8 mouse cellular contexts compared by ENCODE assay signal in genomic region chr9:117163143-117163542, GRCm38 (mm10).
DNase-seq lines count a peak whose midpoint lies in the region; ATAC-seq and TF ChIP-seq lines count a peak whose summit lies in the region.

No protein-coding gene starts in this region.

- WGBS in kidney, embryonic 15.5 days, result 38% methylated on average over 6 of the region's 6 CpGs
- 24% methylated on average over 6 of the region's 6 CpGs for WGBS in heart, postnatal 0 days

- no peak; the same call in 1 of the 2 replicates for ATAC-seq in kidney, embryonic 15.5 days (replicated peaks; ENCODE audit: low FRiP score)
- ATAC-seq in heart, postnatal 0 days (ENCODE audit: insufficient read depth, low read depth), result peak; percentile 81

- no peaks in the 10 kb centered on the region for H3K36me3 ChIP-seq in kidney, embryonic 15.5 days
- H3K36me3 ChIP-seq in heart, postnatal 0 days (replicated peaks; ENCODE audit: control insufficient read depth, insufficient read depth, low read length), result no peaks in the 10 kb centered on the region

- TF ChIP-seq EP300 in heart, postnatal 0 days (IDR thresholded peaks at IDR 0.05; ENCODE audit: low read depth), result no peak

- DNase-seq in kidney, adult 8-10 months, result no peak
- DNase-seq in embryo, embryonic 11 days, result peak; percentile 65
- DNase-seq in heart, postnatal 0 days (ENCODE audit: low spot score), result peak; percentile 68
- DNase-seq in mesoderm, embryonic 11.5 days (ENCODE audit: low read depth, low spot score), result peak; percentile 34
- DNase-seq in T-cell, adult 2 months (ENCODE audit: low spot score), result no peak
- no peak for DNase-seq in urinary bladder, postnatal 25 days (ENCODE audit: low spot score)
- no peak for DNase-seq in cerebellum, adult 11-12 months

- no peaks in the 10 kb centered on the region for H3K27me3 ChIP-seq in kidney, embryonic 15.5 days
- H3K27me3 ChIP-seq in heart, postnatal 0 days (ENCODE audit: control insufficient read depth, insufficient read depth, low read length), result no peaks in the 10 kb centered on the region

- peak overlapping the region; percentile 1; the same call in 1 of the 2 replicates for H3K27ac ChIP-seq in kidney, embryonic 15.5 days
- no peak overlapping the region for H3K27ac ChIP-seq in heart, postnatal 0 days (ENCODE audit: low read depth)

- H3K9ac ChIP-seq in kidney, embryonic 15.5 days, result no peak overlapping the region
- H3K9ac ChIP-seq in heart, postnatal 0 days (replicated peaks; ENCODE audit: low read depth, low read length), result no peak overlapping the region

- peaks cover 41% of the 10 kb centered on the region for H3K4me1 ChIP-seq in kidney, embryonic 15.5 days
- H3K4me1 ChIP-seq in heart, postnatal 0 days (ENCODE audit: control insufficient read depth, insufficient read depth), result peaks cover 4% of the 10 kb centered on the region; the same call in 1 of the 2 replicates

- H3K9me3 ChIP-seq in kidney, embryonic 15.5 days (replicated peaks), result no peaks in the 10 kb centered on the region
- H3K9me3 ChIP-seq in heart, postnatal 0 days (replicated peaks; ENCODE audit: control insufficient read depth, low read length), result no peaks in the 10 kb centered on the region

- no peak for TF ChIP-seq CTCF in heart, postnatal 0 days (IDR thresholded peaks at IDR 0.05; ENCODE audit: low read depth)

- H3K4me3 ChIP-seq in kidney, embryonic 15.5 days (replicated peaks), result no peak overlapping the region
- H3K4me3 ChIP-seq in heart, postnatal 0 days (ENCODE audit: low read depth, low read length), result no peak overlapping the region

- H3K4me2 ChIP-seq in kidney, embryonic 15.5 days, result no peak overlapping the region
- H3K4me2 ChIP-seq in heart, postnatal 0 days (ENCODE audit: low read depth, low read length), result no peak overlapping the region

Comparison
In these comparisons a context has a peak if more than half of its experiments do, and no peak if none do; other contexts are left out.
1. DNase-seq: peak in embryo, embryonic 11 days (single experiment), heart, postnatal 0 days (single experiment) and mesoderm, embryonic 11.5 days (single experiment); none in kidney, adult 8-10 months (0 of 2), T-cell, adult 2 months (single experiment), urinary bladder, postnatal 25 days (single experiment) and cerebellum, adult 11-12 months (single experiment).